Mouse (Mus musculus) ES-E14 (cell line): ENCODE results near the gene Echdc1. TPM values are rescaled to one million over a fixed set of nuclear protein-coding genes. Genes with fewer than 3 reads are reported as not detected.
"Not testable (repeated sequence)": the region's sequence is repeated elsewhere in the genome, so short reads cannot be mapped to it uniquely, and the experiment has no call there.

Experiments used
- DNase-seq: peaks from one replicate; pipeline ENCODE4 v3.0.0-alpha.2; 2013; ENCODE audit warnings: low read depth, low spot score
- H3K27ac ChIP-seq: 2 replicates; pipeline ENCODE4 v1.5.1; 2012; ENCODE audit warnings: low read depth, mild to moderate bottlenecking, low read length, moderate library complexity, mixed read lengths; ENCODE audit not compliant: poor library complexity, insufficient read depth, severe bottlenecking
- H3K36me3 ChIP-seq: 2 replicates; pipeline ENCODE4 v1.6.1; 2012; ENCODE audit warnings: mild to moderate bottlenecking, low read length, moderate library complexity, mixed read lengths; ENCODE audit not compliant: control insufficient read depth, poor library complexity, insufficient read depth, severe bottlenecking
- H3K4me1 ChIP-seq, 2 experiments: fragments of 150-350 bp in 1 of 2; sonication (generic) in 1 of 2; 2 replicates each; pipeline ENCODE4 v1.6.1; 2012; ENCODE audit warnings: low read length in 2 of 2, mild to moderate bottlenecking in 1 of 2, mixed read lengths in 1 of 2; ENCODE audit not compliant: control insufficient read depth in 2 of 2, insufficient read depth in 2 of 2, poor library complexity in 1 of 2
- H3K4me3 ChIP-seq, 2 experiments: fragments of 150-350 bp in 1 of 2; sonication (generic) in 1 of 2; 2 replicates each; pipeline ENCODE4 v1.5.1; 2012; ENCODE audit warnings: low read length in 2 of 2, low read depth in 1 of 2, mild to moderate bottlenecking in 1 of 2, mixed read lengths in 1 of 2; ENCODE audit not compliant: insufficient read depth in 1 of 2, poor library complexity in 1 of 2, severe bottlenecking in 1 of 2
- H3K9ac ChIP-seq: 2 replicates; pipeline ENCODE4 v1.6.1; 2012; ENCODE audit warnings: low read depth, mild to moderate bottlenecking, low read length, mixed read lengths; ENCODE audit not compliant: poor library complexity, insufficient read depth, severe bottlenecking
- H3K9me3 ChIP-seq: fragments of 150-350 bp; sonication (generic); 2 replicates; pipeline ENCODE4 v1.6.1; 2012; ENCODE audit warnings: low read depth, mild to moderate bottlenecking, low read length; ENCODE audit not compliant: control insufficient read depth, insufficient read depth
- ZC3H11A ChIP-seq: IDR thresholded peaks from 2 replicates; pipeline ENCODE4 v1.6.1; 2012; ENCODE audit warnings: low read depth, mild to moderate bottlenecking, inconsistent platforms, low read length, borderline replicate concordance
- in situ Hi-C, 2 experiments: fragments of 600-800 bp; cut with MboI; formaldehyde crosslinking; loops; one replicate each; pipeline ENCODE4 v1.15.1; 2025; ENCODE audit warnings: low sequenced_read_pairs in 2 of 2, inconsistent platforms in 1 of 2; ENCODE audit not compliant: unreplicated experiment in 2 of 2
- total RNA-seq: library from RNA; depleted of rRNA; stranded (reverse); fragments of 300-350 nt; gene quantifications from 2 replicates; pipeline ENCODE4 v1.2.3, GENCODE M21; 2012; rRNA removed

The Echdc1 gene
- total RNA-seq, 1 experiment = 6.0 TPM

- H3K4me3 ChIP-seq, H3K36me3 ChIP-seq, H3K4me1 ChIP-seq, H3K27ac ChIP-seq, in situ Hi-C loops, H3K9me3 ChIP-seq, H3K9ac ChIP-seq: not testable (repeated sequence)
- peak; percentile 47 for DNase-seq
- peak; percentile 19; the same call in 1 of the 2 replicates for TF ChIP-seq ZC3H11A
These were observed 81.9 kb downstream of the Echdc1 start for GRCm38 (mm10) chr10:29394890-29395289.

Other genes with a start within 250 kb of the Echdc1 start
- 11.6 and 13.3 TPM in 2 replicates for gene Soga3, start 169.3 kb upstream of the Echdc1 start, total RNA-seq
- 0.40 and 0.74 TPM in 2 replicates for gene Gm49353, start 114.2 kb upstream of the Echdc1 start, total RNA-seq
- gene 9330159F19Rik, start 101.6 kb upstream of the Echdc1 start, total RNA-seq = 2.4 and 2.5 TPM in 2 replicates
- 19.1 and 25.8 TPM in 2 replicates for gene Rnf146, start 49.3 kb downstream of the Echdc1 start, total RNA-seq
- gene Rspo3, start 222.7 kb downstream of the Echdc1 start, total RNA-seq = 0.21 and 1.2 TPM in 2 replicates